Mouse (Mus musculus) induced T-regulatory cell, adult 2 months (primary cell): ENCODE measurements around the gene Hoxb3.
A peak's percentile ranks its signal among the peaks of the same experiment; 100 is the strongest.

Source experiments
- DNase-seq: peaks from one replicate; pipeline ENCODE4 v3.0.0-alpha.2; 2012; ENCODE audit warnings: low read depth

Hoxb3 gene

GRCm38 (mm10) chr11:96288455-96289221, 34.5 kb upstream of the Hoxb3 start:
- DNase-seq: no peak

- DNase-seq: no peak
Measured at GRCm38 (mm10) chr11:96289293-96289692, 33.8 kb upstream of the Hoxb3 start.

GRCm38 (mm10) chr11:96289837-96290236, 33.3 kb upstream of the Hoxb3 start:
- no peak for DNase-seq

- DNase-seq: no peak
Measured at GRCm38 (mm10) chr11:96290705-96291355, 32.3 kb upstream of the Hoxb3 start.

DNA sequence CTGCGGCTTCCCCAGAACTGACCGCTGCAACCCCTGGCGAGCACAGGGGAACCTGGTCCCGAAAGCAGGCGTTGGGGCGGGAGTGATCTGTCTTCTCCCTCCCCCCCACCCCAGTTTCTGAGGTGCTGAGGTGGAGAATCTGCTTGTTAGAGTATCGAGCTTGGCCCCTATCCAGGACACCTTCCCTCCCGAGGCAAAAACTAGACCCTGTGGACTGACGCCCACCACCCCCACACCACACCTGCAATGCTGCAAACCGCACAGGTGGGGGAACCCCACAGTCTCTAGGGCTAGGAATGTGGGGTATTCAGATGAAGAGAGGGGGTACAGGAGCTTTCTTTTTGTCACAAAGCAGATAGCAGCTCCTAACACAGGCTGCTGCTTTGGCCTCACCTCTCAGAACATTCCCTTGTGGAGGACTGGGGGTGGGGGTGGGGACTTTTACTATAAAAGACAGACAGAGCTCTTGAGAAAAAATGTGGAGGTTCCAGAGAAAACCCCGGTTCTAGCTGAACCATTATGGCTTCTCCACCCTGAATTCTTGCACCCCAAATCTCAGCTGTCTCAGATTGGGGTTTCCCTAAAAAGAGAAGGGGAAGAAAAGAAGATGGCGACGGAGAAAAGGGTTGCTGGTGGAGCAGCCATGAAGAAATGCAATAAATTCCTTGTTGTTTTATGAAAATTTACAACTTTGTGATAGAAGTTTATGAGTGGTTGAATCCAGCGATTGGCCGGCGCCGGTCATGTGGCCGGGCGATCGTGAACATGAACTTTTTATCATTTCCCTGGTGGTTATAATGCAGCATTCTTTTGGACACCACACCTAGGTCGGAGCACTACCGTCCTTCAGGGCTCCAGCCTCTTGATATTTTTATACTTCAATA, 31.2 kb upstream of the Hoxb3 start, which contains the start of gene Hoxb6:
TSS of gene Hoxb6 (plus strand) at position 796 of the 884 bp plus-strand sequence.
- no peak for DNase-seq

DNA sequence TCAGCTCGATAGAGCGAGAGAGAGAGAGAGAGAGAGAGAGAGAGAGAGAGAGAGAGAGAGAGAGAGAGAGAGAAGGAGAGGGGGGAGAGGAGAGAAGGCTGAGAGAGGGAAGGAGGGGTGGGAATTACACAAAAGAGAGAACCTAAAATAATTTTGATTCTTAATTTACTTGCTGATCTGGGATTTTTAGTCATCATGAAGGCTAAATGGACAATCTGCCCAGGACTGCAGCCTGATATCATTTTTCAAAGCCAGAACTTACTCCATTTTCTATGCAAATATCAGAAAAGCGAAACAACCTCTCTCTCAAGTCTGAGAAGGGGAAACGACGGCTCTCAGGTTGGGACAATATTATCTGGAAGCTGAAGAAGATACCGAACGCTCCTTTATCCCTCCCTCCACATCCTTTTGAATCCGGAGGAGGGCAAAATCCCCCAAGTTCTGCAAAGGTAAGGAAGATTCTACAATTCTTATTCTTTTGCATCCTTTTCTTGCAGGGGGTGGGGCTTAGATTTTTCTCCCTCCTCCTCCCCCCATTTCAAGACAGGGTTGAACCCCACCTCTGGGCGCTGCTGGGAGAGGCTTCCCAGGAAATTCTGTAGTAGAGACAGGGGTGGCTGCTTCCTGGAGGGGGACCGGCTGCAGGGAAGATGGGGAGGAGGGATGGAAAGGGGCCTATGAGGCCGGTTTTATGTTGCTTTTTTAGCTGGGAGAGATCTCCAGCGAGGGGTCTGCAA, 30.4 kb upstream of the Hoxb3 start:
- DNase-seq: no peak

- DNase-seq: no peak
Measured at GRCm38 (mm10) chr11:96293302-96293921, 29.7 kb upstream of the Hoxb3 start.

GRCm38 (mm10) chr11:96294245-96295091, 28.7 kb upstream of the Hoxb3 start:
- peak; percentile 89 for DNase-seq

GRCm38 (mm10) chr11:96295092-96295835, 27.9 kb upstream of the Hoxb3 start:
- DNase-seq: no peak

GRCm38 (mm10) chr11:96296997-96297396, 26.1 kb upstream of the Hoxb3 start:
- no peak for DNase-seq

DNA sequence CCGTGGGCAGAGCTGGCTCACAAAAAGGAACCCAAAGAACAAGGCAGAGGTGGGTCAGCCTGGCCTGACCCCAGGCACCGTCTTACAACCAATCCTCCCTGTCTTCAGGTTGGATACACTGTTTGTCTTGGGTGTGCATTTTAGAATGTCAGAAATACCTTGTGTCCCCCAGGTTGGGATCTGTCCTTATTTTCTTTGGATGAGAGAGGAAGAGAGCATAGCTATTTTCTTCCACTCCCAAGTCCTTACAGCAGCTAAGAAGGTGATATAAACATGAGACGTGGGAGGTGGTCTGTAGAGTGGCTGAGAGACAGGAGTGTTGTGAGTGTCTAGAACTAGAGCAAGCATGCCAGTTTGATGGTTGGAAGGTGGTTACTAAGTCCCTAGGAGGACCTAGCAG, 25.7 kb upstream of the Hoxb3 start:
- DNase-seq: no peak

DNA sequence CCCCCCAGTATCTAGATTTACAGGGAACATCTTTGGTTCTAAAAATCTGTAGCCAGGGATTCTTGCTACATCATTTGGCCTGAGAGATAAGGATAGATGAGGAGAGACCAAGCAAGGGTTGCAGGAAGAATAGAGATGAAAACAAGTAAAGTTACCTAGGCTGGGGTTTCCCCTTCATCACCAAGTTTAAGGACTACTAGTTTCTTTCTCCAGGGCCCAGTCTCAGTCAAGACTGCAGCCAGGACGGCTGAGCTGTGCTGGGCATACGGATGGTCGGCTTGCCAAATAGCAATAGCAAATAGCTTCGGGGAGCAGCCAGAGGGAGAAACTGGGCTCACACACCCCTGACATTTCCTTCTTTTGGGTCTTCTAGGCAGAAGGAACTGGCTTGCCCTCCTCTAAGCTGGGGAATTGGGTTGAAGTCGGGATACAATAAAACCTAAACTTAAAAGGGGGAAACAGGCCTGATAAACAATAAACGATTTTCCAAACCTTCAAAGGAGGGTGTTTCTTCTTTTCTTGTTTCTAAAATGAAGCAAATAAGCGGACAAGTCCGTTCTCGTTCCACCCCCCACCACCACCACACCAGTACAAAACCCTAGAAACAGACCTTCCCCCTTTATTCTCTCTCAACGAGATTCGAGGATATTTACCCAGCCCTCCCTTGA, 25.0 kb upstream of the Hoxb3 start:
- no peak for DNase-seq

DNA sequence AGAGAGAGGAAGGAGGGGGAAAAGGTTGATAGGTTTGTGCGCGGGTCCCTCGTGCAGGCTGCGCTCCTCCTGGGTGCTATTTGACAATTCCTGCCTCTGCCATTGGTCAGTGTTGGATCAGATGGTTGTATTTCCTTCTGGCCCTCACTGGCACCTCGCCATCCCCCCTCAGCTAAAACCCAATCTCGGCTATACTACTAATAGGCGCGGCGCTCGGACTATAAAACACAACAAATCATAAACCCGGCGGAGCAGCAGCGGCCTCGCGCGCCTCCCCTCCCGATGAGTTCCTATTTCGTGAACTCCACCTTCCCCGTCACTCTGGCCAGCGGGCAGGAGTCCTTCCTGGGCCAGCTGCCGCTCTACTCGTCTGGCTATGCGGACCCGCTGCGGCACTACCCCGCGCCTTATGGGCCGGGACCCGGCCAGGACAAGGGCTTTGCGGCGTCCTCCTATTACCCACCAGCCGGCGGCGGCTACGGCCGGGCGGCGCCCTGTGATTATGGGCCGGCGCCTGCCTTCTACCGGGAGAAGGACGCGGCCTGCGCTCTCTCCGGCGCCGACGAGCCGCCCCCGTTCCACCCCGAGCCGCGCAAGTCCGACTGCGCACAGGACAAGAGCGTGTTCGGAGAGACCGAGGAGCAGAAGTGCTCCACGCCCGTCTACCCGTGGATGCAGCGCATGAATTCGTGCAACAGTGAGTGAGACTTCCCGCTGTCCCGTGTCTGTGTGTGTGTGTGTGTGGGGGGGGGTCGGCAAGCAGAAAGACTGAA, 24.0 kb upstream of the Hoxb3 start:
- DNase-seq: no peak

DNA sequence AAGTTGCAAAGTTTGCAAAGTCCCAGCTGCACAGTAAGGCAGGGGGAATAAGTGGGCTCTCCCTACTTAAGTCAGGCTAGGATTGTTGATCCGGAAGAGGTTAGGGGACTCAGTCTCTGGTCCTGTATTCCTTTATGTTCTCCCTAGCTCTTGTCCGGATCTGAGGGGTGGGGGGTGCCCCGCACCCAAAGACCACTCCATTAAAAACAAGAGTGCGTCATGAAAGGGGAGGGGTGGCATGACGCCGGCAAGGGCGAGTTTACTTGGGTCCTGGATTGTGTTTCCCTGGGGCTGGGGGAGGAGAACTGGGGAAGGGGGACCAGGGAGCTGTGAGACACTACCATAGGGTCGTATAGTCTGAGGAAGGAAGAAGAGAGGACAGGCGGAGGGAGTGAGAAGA, 23.3 kb upstream of the Hoxb3 start:
- no peak for DNase-seq

GRCm38 (mm10) chr11:96300354-96301063, 22.6 kb upstream of the Hoxb3 start:
- DNase-seq: no peak

DNA sequence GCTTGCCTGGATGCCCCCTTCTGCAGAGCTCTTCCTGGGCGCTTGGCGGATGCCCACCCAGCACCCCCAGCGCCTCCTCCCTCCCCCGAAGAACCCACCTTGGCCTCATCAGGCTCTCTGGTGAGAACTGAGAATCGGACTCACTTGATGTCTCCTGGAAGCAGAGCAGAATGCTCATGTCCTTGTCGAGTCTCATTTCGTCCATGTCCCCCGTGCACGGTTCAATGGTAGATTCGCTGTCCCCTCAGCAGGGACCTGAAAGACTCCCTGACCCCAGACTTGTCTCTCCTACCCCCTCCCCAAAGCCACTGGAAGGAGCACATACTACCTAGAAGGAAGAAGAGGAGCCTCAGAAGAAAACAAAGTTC, 22.1 kb upstream of the Hoxb3 start:
- DNase-seq: no peak

- no peak for DNase-seq
Measured at GRCm38 (mm10) chr11:96301837-96302236, 21.3 kb upstream of the Hoxb3 start.
